Mouse (Mus musculus): ENCODE results near the gene Tctex1d2. TPM values are rescaled to one million over a fixed set of nuclear protein-coding genes. Genes with fewer than 3 reads are reported as not detected.

Tctex1d2 gene
- polyA plus RNA-seq, 1 experiment from 2014 or later: 29.5 TPM

- 56% methylated on average over 4 of the region's 4 CpGs for WGBS
- H3K36me3 ChIP-seq: peaks cover 33% of the 10 kb centered on the region
- no peak overlapping the region for H3K4me3 ChIP-seq
Observed at GRCm38 (mm10) chr16:32460518-32460917, 41.0 kb downstream of the Tctex1d2 start.

GRCm38 (mm10) chr16:32461713-32462112 lies 42.2 kb downstream of the Tctex1d2 start:
- 92% methylated on average over 5 of the region's 5 CpGs for WGBS

More at GRCm38 (mm10) chr16:32460518-32460917, 41.0 kb downstream of the Tctex1d2 start:
- H3K4me1 ChIP-seq: peaks cover 11% of the 10 kb centered on the region
- no peak overlapping the region for H3K27ac ChIP-seq
- no peaks in the 10 kb centered on the region for H3K27me3 ChIP-seq (ENCODE audit: insufficient read depth, poor library complexity, severe bottlenecking)
- H3K9me3 ChIP-seq: no peaks in the 10 kb centered on the region
- no peak for DNase-seq (ENCODE audit: low spot score)

GRCm38 (mm10) chr16:32462950-32463349 lies 43.4 kb downstream of the Tctex1d2 start:
- peaks cover 11% of the 10 kb centered on the region for H3K4me1 ChIP-seq
- H3K9me3 ChIP-seq: no peaks in the 10 kb centered on the region
- H3K36me3 ChIP-seq: peaks cover 35% of the 10 kb centered on the region
- DNase-seq (ENCODE audit: low spot score): no peak
- H3K27ac ChIP-seq: peak overlapping the region; percentile 81
- no peak overlapping the region for H3K4me3 ChIP-seq
- H3K27me3 ChIP-seq (ENCODE audit: insufficient read depth, poor library complexity, severe bottlenecking): no peaks in the 10 kb centered on the region
- WGBS: 91% methylated on average over 16 of the region's 16 CpGs

More at GRCm38 (mm10) chr16:32461713-32462112, 42.2 kb downstream of the Tctex1d2 start:
- Histone ChIP-seq H3K27ac (no peak overlapping the region), H3K9me3 (no peaks in the 10 kb centered on the region), H3K4me1 (peaks cover 11% of the 10 kb centered on the region), H3K27me3 (ENCODE audit: insufficient read depth, poor library complexity, severe bottlenecking) (no peaks in the 10 kb centered on the region), H3K36me3 (peaks cover 26% of the 10 kb centered on the region), H3K4me3 (no peak overlapping the region)
- no peak for DNase-seq (ENCODE audit: low spot score)

GRCm38 (mm10) chr16:32463426-32463825 lies 43.9 kb downstream of the Tctex1d2 start:
- peaks cover 11% of the 10 kb centered on the region for H3K4me1 ChIP-seq
- H3K36me3 ChIP-seq: peaks cover 40% of the 10 kb centered on the region
- H3K4me3 ChIP-seq: no peak overlapping the region
- 37% methylated on average over 2 of the region's 2 CpGs for WGBS
- no peaks in the 10 kb centered on the region for H3K27me3 ChIP-seq (ENCODE audit: insufficient read depth, poor library complexity, severe bottlenecking)
- H3K9me3 ChIP-seq: no peaks in the 10 kb centered on the region
- H3K27ac ChIP-seq: peak overlapping the region; percentile 81
- DNase-seq (ENCODE audit: low spot score): no peak

- WGBS: 0% methylated on average over 1 of the region's 1 CpGs
- no peak overlapping the region for H3K4me3 ChIP-seq
- peaks cover 51% of the 10 kb centered on the region for H3K36me3 ChIP-seq
- H3K4me1 ChIP-seq: peaks cover 11% of the 10 kb centered on the region
- no peak for DNase-seq (ENCODE audit: low spot score)
- no peaks in the 10 kb centered on the region for H3K9me3 ChIP-seq
- H3K27me3 ChIP-seq (ENCODE audit: insufficient read depth, poor library complexity, severe bottlenecking): no peaks in the 10 kb centered on the region
- H3K27ac ChIP-seq: no peak overlapping the region
Observed at GRCm38 (mm10) chr16:32464908-32465307, 45.4 kb downstream of the Tctex1d2 start.

GRCm38 (mm10) chr16:32468488-32468887 lies 49.0 kb downstream of the Tctex1d2 start:
- no peaks in the 10 kb centered on the region for H3K9me3 ChIP-seq
- no peak for DNase-seq (ENCODE audit: low spot score)
- no peak overlapping the region for H3K27ac ChIP-seq
- no peak overlapping the region for H3K4me3 ChIP-seq
- H3K27me3 ChIP-seq (ENCODE audit: insufficient read depth, poor library complexity, severe bottlenecking): no peaks in the 10 kb centered on the region
- WGBS: 83% methylated on average over 3 of the region's 3 CpGs
- peaks cover 7% of the 10 kb centered on the region for H3K4me1 ChIP-seq
- H3K36me3 ChIP-seq: peaks cover 78% of the 10 kb centered on the region

GRCm38 (mm10) chr16:32469404-32470105 lies 50.1 kb downstream of the Tctex1d2 start:
- H3K4me1 ChIP-seq: peaks cover 6% of the 10 kb centered on the region; the same call in 1 of the 2 replicates
- WGBS: 71% methylated on average over 5 of the region's 5 CpGs
- H3K27me3 ChIP-seq (ENCODE audit: insufficient read depth, poor library complexity, severe bottlenecking): no peaks in the 10 kb centered on the region
- no peak overlapping the region for H3K27ac ChIP-seq
- DNase-seq (ENCODE audit: low spot score): no peak
- no peaks in the 10 kb centered on the region for H3K9me3 ChIP-seq
- H3K36me3 ChIP-seq: peaks cover 76% of the 10 kb centered on the region
- H3K4me3 ChIP-seq: no peak overlapping the region

GRCm38 (mm10) chr16:32472276-32473015 lies 52.9 kb downstream of the Tctex1d2 start:
- no peaks in the 10 kb centered on the region for H3K9me3 ChIP-seq
- DNase-seq (ENCODE audit: low spot score): no peak
- H3K4me3 ChIP-seq: no peak overlapping the region
- H3K36me3 ChIP-seq: peaks cover 61% of the 10 kb centered on the region
- H3K27me3 ChIP-seq (ENCODE audit: insufficient read depth, poor library complexity, severe bottlenecking): no peaks in the 10 kb centered on the region
- peaks cover 19% of the 10 kb centered on the region for H3K4me1 ChIP-seq
- no peak overlapping the region for H3K27ac ChIP-seq
- 86% methylated on average over 7 of the region's 7 CpGs for WGBS

- 34% methylated on average over 6 of the region's 6 CpGs for WGBS
- H3K27ac ChIP-seq: peak overlapping the region; percentile 72
Observed at GRCm38 (mm10) chr16:32477315-32477714, 57.8 kb downstream of the Tctex1d2 start.

More at GRCm38 (mm10) chr16:32477315-32477714, 57.8 kb downstream of the Tctex1d2 start:
- no peaks in the 10 kb centered on the region for H3K9me3 ChIP-seq
- no peak overlapping the region for H3K4me3 ChIP-seq
- H3K4me1 ChIP-seq: peaks cover 33% of the 10 kb centered on the region
- peak; percentile 78 for DNase-seq (ENCODE audit: low spot score)
- peaks cover 15% of the 10 kb centered on the region; the same call in 1 of the 2 replicates for H3K36me3 ChIP-seq
- H3K27me3 ChIP-seq (ENCODE audit: insufficient read depth, poor library complexity, severe bottlenecking): no peaks in the 10 kb centered on the region; the same call in 1 of the 2 replicates

Other genes with a start within 250 kb of the Tctex1d2 start
- gene Bex6, start 239.9 kb upstream of the Tctex1d2 start, polyA plus RNA-seq (2016; fragmentation: Nextera tagmentation; extraction: Ambion mirVana): 0.63 TPM in 1 of 2 replicates, not detected in the other
- gene Fbxo45, start 172.5 kb upstream of the Tctex1d2 start, polyA plus RNA-seq (2016; fragmentation: Nextera tagmentation; extraction: Ambion mirVana): 8.6 and 11.1 TPM in 2 replicates
- 11.6 and 14.8 TPM in 2 replicates for gene Wdr53, start 172.5 kb upstream of the Tctex1d2 start, polyA plus RNA-seq (2016; fragmentation: Nextera tagmentation; extraction: Ambion mirVana)
- gene Smco1, start 148.2 kb upstream of the Tctex1d2 start, polyA plus RNA-seq (2016; fragmentation: Nextera tagmentation; extraction: Ambion mirVana): 0.14 TPM in 1 of 2 replicates, not detected in the other
- 22.0 and 24.4 TPM in 2 replicates for gene Rnf168, start 142.2 kb upstream of the Tctex1d2 start, polyA plus RNA-seq (2016; fragmentation: Nextera tagmentation; extraction: Ambion mirVana)
- 21.1 and 22.3 TPM in 2 replicates for gene Ubxn7, start 87.4 kb upstream of the Tctex1d2 start, polyA plus RNA-seq (2016; fragmentation: Nextera tagmentation; extraction: Ambion mirVana)
- not detected in 2 replicates for gene Tm4sf19, start 19.2 kb upstream of the Tctex1d2 start, polyA plus RNA-seq (2016; fragmentation: Nextera tagmentation; extraction: Ambion mirVana)
- 36.6 and 43.9 TPM in 2 replicates for gene Pcyt1a, start 11.2 kb downstream of the Tctex1d2 start, polyA plus RNA-seq (2016; fragmentation: Nextera tagmentation; extraction: Ambion mirVana)
- gene Slc51a, start 68.2 kb downstream of the Tctex1d2 start, polyA plus RNA-seq (2016; fragmentation: Nextera tagmentation; extraction: Ambion mirVana): 4.2 and 5.1 TPM in 2 replicates
- not detected in 2 replicates for gene Zdhhc19, start 76.6 kb downstream of the Tctex1d2 start, polyA plus RNA-seq (2016; fragmentation: Nextera tagmentation; extraction: Ambion mirVana)
- gene Tfrc, start 189.2 kb downstream of the Tctex1d2 start, polyA plus RNA-seq (2016; fragmentation: Nextera tagmentation; extraction: Ambion mirVana): 72.0 and 82.0 TPM in 2 replicates
- 6.5 and 9.2 TPM in 2 replicates for gene Tnk2, start 224.2 kb downstream of the Tctex1d2 start, polyA plus RNA-seq (2016; fragmentation: Nextera tagmentation; extraction: Ambion mirVana)

Data from heart, embryonic 10.5 days (tissue).